Mouse (Mus musculus) left cerebral cortex, adult 8-10 months (tissue): ENCODE results near the gene 4932414N04Rik. TPM values are rescaled to one million over a fixed set of nuclear protein-coding genes. Genes with fewer than 3 reads are reported as not detected.
"Not testable (repeated sequence)": the region's sequence is repeated elsewhere in the genome, so short reads cannot be mapped to it uniquely, and the experiment has no call there.

Experiments
- DNase-seq, 2 experiments: peaks; one replicate each; pipeline ENCODE4 v3.0.0; 2022; ENCODE audit warnings: low spot score in 2 of 2
- total RNA-seq, 4 experiments: library from RNA; stranded (reverse); gene quantifications; 2 replicates each; pipeline ENCODE4 v1.2.4; 2022

4932414N04Rik gene
- total RNA-seq: not detected

- DNase-seq: not testable (repeated sequence)
Observed at GRCm38 (mm10) chr2:68656186-68656585, at the start of gene 4932414N04Rik. 4932414N04Rik (plus strand) TSS chr2:68656486.

GRCm38 (mm10) chr2:68732216-68732615 is 75.9 kb downstream of the 4932414N04Rik start:
- DNase-seq: no peak

DNA sequence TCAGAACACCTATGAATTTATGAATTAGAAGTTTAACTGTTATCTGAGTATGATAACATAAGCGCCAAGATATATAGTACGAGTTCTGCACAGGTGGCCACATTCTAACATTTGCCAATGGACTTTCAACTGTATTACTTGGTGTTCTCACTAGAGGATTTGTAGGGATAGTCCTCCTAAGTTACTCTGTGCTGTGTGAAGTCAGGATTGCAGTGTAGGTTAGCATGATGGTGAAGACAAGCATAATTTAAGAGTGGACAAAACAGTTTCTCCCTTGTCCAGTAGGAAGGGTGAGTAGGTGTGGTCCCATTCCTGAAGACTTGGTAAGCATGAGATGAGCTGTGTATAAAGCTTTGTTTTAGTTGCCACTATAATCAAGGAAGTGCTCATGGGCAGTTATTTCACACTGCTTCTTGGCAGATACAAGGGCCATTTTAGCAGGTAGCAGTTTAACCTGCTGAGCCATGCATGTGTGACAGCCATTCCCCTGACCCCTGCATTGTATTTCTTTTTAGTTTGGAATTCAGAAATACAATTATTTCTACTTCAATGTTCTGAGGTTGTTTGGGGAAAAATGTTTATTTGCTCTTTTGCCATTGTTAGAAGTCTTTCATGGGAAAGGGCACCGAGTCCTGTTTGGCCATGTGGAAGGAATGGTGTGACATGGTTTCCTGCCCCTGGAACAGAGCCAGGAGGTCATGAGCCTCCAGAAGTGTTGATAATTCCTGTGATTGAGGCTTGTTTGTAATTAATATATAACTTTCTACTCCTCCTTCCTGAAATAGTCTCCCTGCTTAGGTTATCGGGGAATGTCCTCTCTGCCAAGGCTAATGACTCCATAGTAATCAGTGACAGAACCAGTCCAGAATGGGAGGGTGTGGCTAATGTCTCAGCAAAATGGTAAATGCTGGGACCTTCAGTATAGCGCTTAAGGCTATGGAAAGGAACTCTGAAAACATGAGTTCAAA is 83.8 kb downstream of the 4932414N04Rik start:
- DNase-seq: no peak

- DNase-seq: no peak
Observed at GRCm38 (mm10) chr2:68744599-68744998, 88.3 kb downstream of the 4932414N04Rik start.

DNA sequence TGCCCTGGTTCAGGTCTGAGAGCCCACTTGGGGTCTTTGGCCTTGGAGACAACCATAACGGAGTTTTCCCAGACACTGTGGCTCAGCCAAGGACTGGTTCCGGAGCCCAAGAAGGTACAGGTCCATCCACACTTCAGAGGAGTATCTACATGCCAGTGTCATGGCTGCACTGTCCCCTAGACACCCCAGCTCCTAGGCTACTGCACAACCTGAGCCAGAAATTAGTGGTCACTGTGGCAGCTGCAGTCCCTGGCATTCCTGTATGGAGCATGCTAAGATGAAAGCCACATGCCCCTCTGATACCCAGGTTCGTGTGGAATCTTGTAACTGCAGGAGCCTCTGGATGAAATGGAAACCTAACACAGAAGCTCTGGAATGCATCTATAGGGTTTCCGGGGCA is 99.9 kb downstream of the 4932414N04Rik start:
- DNase-seq: no peak

- peak in 1 of 2 experiments; percentile 13 for DNase-seq
Observed at GRCm38 (mm10) chr2:68756793-68757192, 100.5 kb downstream of the 4932414N04Rik start.

GRCm38 (mm10) chr2:68765371-68765770 is 109.1 kb downstream of the 4932414N04Rik start:
- DNase-seq: no peak

DNA sequence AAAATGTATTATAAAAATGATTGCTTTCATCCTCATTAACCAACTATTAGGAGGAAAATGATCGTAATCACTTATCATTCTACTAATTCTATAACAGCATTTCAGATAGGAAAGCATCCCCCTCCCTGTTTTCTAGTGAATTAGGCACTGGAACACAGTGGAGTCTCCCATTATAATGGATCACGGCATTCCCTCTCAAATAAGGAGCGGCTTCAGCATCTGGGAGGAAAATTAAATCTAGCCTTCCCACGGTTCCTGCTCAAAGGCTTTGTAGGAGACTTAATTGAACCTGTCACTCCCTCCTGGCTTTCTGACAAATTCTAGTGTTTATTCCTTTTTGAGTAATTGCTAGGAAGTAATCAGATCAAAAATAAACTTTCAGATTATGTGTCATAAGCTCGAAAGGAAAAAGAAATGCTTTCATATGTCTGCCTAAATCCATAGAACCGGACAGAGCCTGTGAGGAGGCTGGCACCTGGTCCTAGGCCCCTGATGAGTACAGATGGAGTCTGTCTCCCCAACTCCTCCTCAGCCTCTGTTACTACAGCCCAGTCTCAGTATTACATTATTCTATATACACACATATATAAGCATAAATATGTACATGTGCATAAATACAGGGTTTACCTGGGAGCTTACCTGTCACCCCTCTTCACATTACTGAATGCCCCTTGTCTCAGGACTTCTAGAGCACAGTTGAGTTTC is 111.1 kb downstream of the 4932414N04Rik start:
- DNase-seq: no peak

GRCm38 (mm10) chr2:68782268-68783132 is 126.2 kb downstream of the 4932414N04Rik start:
- no peak for DNase-seq

DNA sequence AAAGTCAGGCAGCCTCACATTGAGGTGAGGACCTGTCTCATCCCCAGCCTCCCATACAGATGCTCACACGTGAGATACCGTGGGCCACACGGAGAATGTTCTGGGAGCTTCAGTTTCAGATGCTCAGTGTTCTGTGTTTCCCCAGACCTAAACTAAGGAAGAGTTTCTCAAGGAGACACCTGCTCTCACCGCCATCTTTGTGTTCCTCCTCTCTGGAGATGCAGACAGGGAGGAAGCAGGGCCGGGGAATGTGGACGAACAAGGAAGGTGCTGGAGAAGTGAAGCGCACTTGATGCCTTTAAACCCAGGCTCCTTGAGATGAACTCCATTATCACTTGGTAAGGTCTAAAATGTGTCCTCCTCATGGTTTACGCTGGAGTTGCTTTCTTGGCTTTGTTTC is 127.4 kb downstream of the 4932414N04Rik start:
- DNase-seq: not testable (repeated sequence)

DNA sequence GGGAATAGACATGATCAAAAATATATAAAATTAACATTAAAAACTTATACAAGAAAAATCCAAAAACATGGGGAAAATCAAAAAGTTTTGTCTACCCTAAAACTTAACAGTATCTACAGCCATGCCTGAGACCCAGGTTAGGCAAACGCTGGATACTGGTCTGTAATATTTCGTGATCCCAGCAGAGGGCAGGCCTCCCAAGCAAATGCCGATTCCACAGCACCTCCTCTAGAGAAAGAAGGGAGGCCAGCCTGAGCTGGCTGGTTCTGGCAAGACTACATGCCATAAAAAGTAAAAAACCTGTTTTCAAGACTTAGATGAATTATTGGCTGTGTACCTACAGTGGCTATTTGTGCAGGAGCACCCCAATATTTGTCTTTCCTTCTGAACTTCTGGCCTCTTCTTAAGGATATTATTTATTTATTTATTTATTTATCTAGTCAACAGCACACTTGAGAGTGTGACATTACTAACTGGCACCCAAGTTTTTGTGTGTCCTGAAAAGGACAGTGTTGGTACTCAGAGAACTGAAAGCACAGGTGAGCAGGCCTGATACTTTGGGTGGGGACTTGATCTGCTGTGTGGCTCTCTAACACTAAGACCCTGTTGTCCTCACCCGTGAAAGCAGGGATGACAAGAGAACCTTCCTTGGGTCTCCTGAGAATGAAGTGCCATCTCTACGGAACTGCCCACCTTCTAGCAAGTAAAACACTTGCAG is 128.6 kb downstream of the 4932414N04Rik start:
- DNase-seq: peak; percentile 50 to 64

- DNase-seq: no peak
Observed at GRCm38 (mm10) chr2:68787161-68787675, 130.9 kb downstream of the 4932414N04Rik start.

GRCm38 (mm10) chr2:68792296-68792695 is 136.0 kb downstream of the 4932414N04Rik start:
- no peak for DNase-seq

DNA sequence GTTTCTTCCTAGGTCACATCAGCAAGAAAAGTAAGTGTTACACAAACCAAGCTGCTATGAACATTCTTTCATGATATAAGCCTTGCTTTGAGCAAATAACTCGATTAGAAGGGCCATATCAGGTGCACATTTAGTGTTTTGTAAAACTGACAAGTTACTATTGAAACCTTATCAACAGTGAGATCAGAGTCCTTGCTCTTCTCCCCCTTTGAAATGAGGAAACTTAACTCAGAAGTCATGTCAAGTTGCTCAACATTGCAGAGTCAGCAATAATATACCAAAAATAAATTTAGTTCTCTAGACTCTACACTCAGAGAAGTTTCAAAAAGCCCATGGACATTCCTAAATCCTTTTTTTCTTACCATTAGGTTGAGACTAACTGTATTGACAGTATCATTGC is 137.2 kb downstream of the 4932414N04Rik start:
- no peak for DNase-seq

- no peak for DNase-seq
Observed at GRCm38 (mm10) chr2:68794181-68794580, 137.9 kb downstream of the 4932414N04Rik start.

GRCm38 (mm10) chr2:68794616-68795015 is 138.3 kb downstream of the 4932414N04Rik start:
- DNase-seq: no peak

GRCm38 (mm10) chr2:68796011-68796775 is 139.9 kb downstream of the 4932414N04Rik start:
- DNase-seq: no peak

- DNase-seq: no peak
Observed at GRCm38 (mm10) chr2:68797106-68797505, 140.8 kb downstream of the 4932414N04Rik start.
